Mouse (Mus musculus) frontal cortex, postnatal 10 days (tissue): ENCODE measurements around the gene Pigk.

Experiments used
- DNase-seq, 2 experiments: peaks; one replicate each; pipeline ENCODE4 v3.0.0; 2022; ENCODE audit warnings: low spot score in 2 of 2, mixed read lengths in 1 of 2

Gene Pigk

GRCm38 (mm10) chr3:152896111-152896510, 182.2 kb downstream of the Pigk start:
- DNase-seq = no peak

DNA sequence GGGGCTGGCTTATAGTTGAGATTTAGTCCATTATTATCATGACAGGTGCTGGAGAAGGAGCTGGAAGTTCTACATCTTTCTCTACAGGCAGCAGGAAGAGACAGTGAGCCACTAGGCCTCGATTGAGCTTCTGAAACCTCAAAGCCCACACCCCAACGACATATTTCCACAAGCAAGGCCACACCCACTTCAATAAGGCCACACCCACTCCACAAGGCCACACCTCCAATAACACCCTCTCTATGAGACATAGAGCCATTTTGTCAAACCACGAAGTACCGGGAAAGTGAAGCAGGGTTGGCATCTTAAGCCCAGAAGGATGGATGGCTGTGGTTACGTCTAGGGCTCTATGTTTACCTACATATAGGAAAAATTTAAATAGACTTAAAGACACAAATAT, 183.3 kb downstream of the Pigk start:
- DNase-seq = no peak

GRCm38 (mm10) chr3:152898906-152899305, 185.0 kb downstream of the Pigk start:
- DNase-seq = no peak

- no peak for DNase-seq
Observed at GRCm38 (mm10) chr3:152905026-152905425, 191.1 kb downstream of the Pigk start.

- DNase-seq = no peak
Observed at GRCm38 (mm10) chr3:152905800-152906199, 191.9 kb downstream of the Pigk start.

- no peak for DNase-seq
Observed at GRCm38 (mm10) chr3:152907087-152907486, 193.2 kb downstream of the Pigk start.

- no peak for DNase-seq
Observed at GRCm38 (mm10) chr3:152907683-152908082, 193.8 kb downstream of the Pigk start.

DNA sequence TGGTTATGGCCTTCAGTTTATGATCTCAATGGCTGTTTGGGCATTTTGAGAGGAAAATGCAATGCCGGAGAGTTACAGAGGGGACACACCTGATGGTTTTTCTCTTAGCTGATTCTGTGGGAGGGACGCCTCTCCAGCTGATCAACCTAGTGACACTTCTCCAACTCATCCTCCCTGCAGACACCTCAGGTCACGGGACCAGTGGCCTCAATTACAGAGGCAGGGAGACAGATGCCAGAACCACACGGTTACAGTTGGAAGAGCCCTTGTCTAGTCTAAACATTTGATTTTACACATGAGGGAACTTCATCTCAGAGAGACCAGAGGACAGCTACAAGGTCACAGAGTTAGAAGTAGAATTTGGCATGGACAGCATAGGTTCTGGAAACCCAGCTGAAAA, 197.7 kb downstream of the Pigk start:
- no peak for DNase-seq

- DNase-seq = no peak
Observed at GRCm38 (mm10) chr3:152912216-152913101, 198.6 kb downstream of the Pigk start.

- DNase-seq = no peak
Observed at GRCm38 (mm10) chr3:152913150-152913549, 199.2 kb downstream of the Pigk start.

DNA sequence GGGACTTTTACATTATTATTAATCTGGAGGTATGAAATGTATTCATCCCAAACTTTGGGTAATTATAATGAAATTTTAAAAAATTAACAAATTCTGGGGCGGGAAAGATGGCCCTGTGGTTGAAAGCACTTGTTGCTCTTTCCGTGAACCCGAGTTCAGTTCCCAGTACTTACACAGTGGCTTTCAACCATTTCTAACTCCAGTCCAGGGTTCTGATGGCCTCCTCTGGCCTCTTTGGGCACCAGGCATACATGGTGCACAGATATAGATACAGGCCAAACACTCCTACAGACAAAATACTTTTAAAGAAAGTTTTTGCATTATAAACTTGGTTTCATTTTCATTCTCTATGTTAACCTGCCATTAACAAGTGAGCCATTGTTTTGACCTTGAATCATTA, 199.7 kb downstream of the Pigk start:
- no peak for DNase-seq

DNA sequence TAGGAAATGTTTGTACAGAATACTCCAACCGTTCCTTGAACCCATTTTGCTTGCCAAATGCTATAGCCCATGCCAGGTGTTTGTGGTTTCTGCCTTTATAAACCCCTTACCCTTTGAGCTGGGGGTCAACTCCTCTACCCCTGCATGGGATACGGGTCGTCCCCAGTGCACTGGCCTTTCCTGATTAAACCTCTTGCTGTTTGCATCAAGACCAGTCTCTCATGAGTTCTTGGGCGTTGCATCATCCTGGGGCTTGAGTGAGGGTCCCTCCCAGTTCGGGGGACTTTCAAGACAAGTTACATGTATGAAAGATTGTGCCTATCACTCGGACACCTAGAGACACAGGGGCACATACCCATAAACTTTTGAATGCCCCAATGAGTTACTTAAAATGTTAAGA, 200.5 kb downstream of the Pigk start:
- no peak for DNase-seq

GRCm38 (mm10) chr3:152917579-152917978, 203.7 kb downstream of the Pigk start:
- no peak for DNase-seq

DNA sequence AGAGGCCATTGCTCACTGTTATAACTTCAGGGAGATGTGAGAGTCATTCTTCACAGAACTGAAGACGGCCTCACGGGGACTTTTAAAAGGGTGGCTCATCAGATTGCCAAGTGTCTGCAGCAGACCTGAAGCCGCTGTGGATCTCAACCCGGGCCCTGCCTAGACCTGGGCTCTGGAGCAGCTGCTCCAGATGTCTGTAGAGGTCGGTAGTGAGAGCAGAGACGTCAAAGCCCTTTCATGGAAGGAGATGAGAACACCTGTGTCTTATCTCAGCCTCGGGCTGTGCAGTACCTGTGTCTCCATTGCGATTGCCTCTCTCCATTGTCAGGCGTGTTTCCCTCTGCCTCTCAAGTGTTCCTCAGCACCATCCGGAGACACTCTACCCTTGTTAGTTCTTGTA, 205.2 kb downstream of the Pigk start:
- no peak for DNase-seq

DNA sequence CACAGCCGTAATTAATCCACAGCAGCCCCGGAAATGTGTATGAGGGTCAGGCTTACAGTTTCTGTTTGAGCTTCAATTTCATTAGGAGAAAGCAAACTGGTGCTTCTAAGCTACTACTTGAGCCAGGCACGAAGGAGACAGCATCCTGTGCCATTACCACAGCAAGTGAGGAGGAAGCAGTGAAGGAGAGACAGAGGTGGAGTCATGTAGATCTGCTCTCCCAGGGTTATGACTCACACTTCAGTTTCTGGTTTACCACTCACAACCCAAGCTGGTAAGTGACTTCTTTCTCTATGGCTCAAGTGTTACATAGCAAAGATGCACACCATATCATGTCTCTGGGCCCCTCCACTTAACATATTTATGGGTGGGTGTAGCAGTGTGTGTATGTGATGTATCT, 206.5 kb downstream of the Pigk start:
- no peak for DNase-seq

DNA sequence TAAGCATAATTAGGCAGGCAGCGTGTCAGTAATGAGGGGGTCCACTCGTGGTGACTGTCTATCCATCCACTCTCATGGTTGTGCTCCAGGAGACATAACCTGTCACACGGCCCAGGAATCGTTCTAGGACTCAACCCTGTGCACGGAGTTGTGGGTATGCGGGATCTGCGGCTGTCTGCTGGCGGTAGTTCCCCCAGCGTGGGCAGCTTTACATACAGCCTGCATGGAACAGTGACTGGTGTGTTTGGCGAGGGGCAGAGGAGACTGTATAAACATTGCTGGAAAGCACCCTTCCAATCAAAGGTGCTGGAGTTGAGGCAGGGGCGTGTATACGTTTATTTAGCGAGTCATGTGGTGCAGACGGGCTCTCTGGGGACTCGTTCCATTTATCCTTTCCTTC, 209.6 kb downstream of the Pigk start:
- DNase-seq = no peak

DNA sequence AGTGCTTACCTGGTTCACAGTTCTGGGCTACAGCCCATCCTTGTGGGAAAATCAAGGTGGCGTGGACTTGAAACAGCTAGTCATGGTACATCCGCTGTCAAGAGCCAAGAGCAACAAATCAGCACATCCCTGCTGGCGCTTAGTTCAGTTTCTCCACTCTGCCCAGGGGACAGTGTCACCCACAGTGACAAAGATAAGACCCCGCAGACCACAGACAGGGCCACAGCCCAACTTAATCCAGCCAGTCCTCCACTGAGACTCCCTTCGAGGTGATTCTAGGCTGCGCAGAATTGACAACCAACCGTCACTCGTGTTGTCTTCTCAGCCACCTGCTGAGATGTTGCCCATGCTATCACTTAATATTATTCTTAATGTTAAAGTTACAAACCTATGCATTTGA, 211.5 kb downstream of the Pigk start:
- DNase-seq = no peak

- DNase-seq = no peak
Observed at GRCm38 (mm10) chr3:152926166-152926565, 212.3 kb downstream of the Pigk start.

DNA sequence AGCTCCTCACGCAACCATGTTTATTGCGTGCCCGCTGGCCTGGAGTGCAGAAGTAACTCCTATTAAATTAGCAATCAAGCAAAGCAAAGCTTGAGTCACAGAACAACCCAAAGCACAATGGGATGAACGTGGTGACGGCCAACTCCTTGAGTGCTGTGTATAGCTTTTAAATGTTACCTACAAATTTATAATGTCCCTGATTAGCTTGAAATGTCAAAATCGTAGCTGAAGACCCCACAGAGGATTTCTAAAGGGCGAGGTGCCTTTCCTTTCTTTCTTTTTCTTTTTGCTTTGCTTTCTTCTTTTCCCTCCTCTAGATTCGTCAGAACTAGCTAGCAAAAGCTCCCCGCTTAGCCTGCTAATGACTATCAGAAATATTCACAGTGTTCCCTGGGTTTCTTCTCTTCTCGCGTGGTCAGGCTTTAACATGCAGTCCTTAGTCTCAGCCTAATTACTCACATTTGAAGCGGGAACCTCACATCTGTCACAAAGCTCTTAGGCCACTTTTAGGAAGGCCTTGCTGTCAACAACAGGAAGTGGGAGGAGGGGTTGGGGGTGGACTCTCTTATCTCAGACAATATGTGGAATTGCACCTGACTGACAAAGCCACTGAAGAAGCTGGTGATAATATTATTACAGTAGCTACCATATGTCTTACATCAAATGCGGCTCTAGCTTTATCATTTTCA, 214.5 kb downstream of the Pigk start:
- DNase-seq = no peak

DNA sequence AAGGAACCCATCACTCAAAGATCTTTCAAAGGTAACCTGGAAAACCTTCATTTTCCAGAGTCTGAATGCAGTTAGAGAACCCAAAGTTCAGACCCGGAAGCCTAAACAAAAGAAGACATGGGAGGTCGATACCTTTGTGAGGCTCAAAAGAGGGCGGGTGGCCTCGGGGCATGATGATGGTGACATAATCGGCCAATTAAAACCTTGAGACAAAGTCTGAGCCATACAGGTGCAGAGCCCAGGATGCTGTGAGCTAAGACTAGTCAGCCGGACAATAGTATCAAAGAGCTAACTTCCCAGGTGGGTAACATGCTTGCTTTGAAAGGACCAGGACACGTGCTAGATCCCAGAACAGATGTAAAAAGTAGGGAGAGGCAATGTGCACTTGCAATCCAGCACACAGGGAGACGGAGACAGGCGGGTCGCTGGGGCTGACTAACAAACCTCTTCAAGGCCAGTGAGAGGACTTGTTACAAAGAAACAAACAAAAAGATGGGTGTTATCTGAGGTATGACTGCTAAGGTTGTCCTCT, 215.4 kb downstream of the Pigk start:
- no peak for DNase-seq

DNA sequence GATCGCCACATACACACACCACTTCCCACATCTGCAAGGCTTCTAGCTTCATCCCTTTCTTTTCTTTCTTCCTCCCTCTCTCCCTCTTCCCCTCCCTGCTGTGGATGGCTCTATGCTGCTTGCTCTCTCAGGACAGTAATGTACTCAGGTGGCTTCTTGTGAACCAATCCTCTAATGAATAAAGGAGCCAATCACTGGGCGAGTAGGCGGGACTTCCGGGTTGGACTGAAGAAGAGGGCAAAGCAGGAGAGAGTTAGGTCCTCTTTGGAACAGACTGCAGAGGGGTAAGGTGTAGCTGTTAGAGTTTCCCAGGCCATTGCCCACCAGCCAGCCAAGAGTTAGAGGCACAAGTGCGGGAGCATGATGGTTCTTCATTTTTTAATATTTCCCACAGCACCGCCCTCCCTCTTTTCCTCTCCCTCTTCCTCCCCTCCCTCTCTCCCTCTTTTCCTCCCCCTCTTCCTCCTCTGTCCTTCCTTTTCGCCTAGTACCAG, 215.9 kb downstream of the Pigk start:
- DNase-seq = no peak

DNA sequence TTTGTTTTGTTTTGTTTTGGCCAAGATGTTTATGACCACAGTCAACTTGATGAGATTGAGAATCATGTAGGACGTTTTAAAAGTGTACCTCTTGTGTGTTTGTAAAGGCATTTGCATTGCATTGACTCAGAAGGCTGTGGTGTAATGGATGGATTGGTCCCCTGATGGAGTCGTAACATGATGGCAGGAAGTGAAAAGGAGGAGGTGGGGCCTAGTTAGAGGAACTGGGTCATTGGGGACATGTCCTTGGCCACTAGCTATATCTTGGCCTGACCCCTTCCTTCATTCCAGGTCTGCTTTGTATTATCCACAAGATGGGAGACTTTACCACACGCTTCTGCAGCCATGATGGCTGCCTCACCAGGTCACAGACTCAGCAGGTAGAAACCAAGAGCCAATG, 217.5 kb downstream of the Pigk start:
- no peak for DNase-seq

DNA sequence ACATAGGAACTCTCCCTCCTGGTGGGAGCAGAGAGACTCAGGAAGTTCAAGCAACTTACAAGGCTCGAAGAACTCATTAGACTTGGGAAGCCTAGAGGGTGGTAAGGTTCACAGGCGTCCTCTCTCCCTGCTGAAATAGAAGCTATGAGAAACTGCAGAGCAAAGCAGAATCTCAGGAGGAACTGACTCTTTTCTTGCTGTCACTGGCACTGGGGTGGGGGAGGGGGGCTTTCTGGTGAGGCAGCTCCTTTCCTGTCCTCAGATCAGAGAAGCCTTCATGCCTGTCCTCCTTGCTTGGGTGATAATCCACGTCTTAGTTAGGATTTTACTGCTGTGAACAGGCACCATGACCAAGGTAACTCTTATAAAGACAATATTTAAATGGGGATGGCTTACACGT, 218.2 kb downstream of the Pigk start:
- no peak for DNase-seq
